Mouse (Mus musculus): ENCODE results near the gene Sirt4.
"Not testable (repeated sequence)": the region's sequence is repeated elsewhere in the genome, so short reads cannot be mapped to it uniquely, and the experiment has no call there.

Gene Sirt4

GRCm38 (mm10) chr5:115514896-115515587 is 30.5 kb upstream of the Sirt4 start:
- no peak for DNase-seq (ENCODE audit: extremely low spot score, low read depth, low spot score)

- DNase-seq (ENCODE audit: extremely low spot score, low read depth, low spot score) = no peak
Measured at GRCm38 (mm10) chr5:115514346-115514745, 29.8 kb upstream of the Sirt4 start.

GRCm38 (mm10) chr5:115513721-115514120 is 29.2 kb upstream of the Sirt4 start:
- no peak for DNase-seq (ENCODE audit: extremely low spot score, low read depth, low spot score)

- DNase-seq (ENCODE audit: extremely low spot score, low read depth, low spot score) = no peak
Measured at GRCm38 (mm10) chr5:115513246-115513645, 28.7 kb upstream of the Sirt4 start.

GRCm38 (mm10) chr5:115512375-115512774 is 27.9 kb upstream of the Sirt4 start:
- no peak for DNase-seq (ENCODE audit: extremely low spot score, low read depth, low spot score)

GRCm38 (mm10) chr5:115509790-115510689 is 25.5 kb upstream of the Sirt4 start:
- DNase-seq (ENCODE audit: extremely low spot score, low read depth, low spot score) = no peak

GRCm38 (mm10) chr5:115509321-115509761 is 24.8 kb upstream of the Sirt4 start:
- DNase-seq (ENCODE audit: extremely low spot score, low read depth, low spot score) = no peak

- no peak for DNase-seq (ENCODE audit: extremely low spot score, low read depth, low spot score)
Measured at GRCm38 (mm10) chr5:115508859-115509147, 24.3 kb upstream of the Sirt4 start.

- DNase-seq (ENCODE audit: extremely low spot score, low read depth, low spot score) = no peak
Measured at GRCm38 (mm10) chr5:115507981-115508858, 23.7 kb upstream of the Sirt4 start.

- no peak for DNase-seq (ENCODE audit: extremely low spot score, low read depth, low spot score)
Measured at GRCm38 (mm10) chr5:115507267-115507980, 22.9 kb upstream of the Sirt4 start.

- DNase-seq (ENCODE audit: extremely low spot score, low read depth, low spot score) = peak; percentile 66
Measured at GRCm38 (mm10) chr5:115506454-115507201, 22.1 kb upstream of the Sirt4 start, which contains the start of gene Pxn. TSS of gene Pxn (plus strand) at chr5:115506676.

- DNase-seq (ENCODE audit: extremely low spot score, low read depth, low spot score) = not testable (repeated sequence)
Measured at GRCm38 (mm10) chr5:115505617-115506016, 21.1 kb upstream of the Sirt4 start.

GRCm38 (mm10) chr5:115503035-115503434 is 18.5 kb upstream of the Sirt4 start:
- no peak for DNase-seq (ENCODE audit: extremely low spot score, low read depth, low spot score)

- no peak for DNase-seq (ENCODE audit: extremely low spot score, low read depth, low spot score)
Measured at GRCm38 (mm10) chr5:115500383-115500935, 15.9 kb upstream of the Sirt4 start.

GRCm38 (mm10) chr5:115498307-115499240 is 14.0 kb upstream of the Sirt4 start:
- DNase-seq (ENCODE audit: extremely low spot score, low read depth, low spot score) = no peak

- DNase-seq (ENCODE audit: extremely low spot score, low read depth, low spot score) = no peak
Measured at GRCm38 (mm10) chr5:115497033-115497432, 12.5 kb upstream of the Sirt4 start.

GRCm38 (mm10) chr5:115495618-115496017 is 11.1 kb upstream of the Sirt4 start:
- not testable (repeated sequence) for DNase-seq (ENCODE audit: extremely low spot score, low read depth, low spot score)

GRCm38 (mm10) chr5:115493441-115493840 is 8.9 kb upstream of the Sirt4 start:
- DNase-seq (ENCODE audit: extremely low spot score, low read depth, low spot score) = no peak
